Mouse (Mus musculus): ENCODE measurements around the gene Rdh5.

The Rdh5 gene

GRCm38 (mm10) chr10:128904812-128905211 is 17.9 kb downstream of the Rdh5 start:
- DNase-seq (ENCODE audit: low spot score) = no peak

GRCm38 (mm10) chr10:128902409-128902988 is 20.2 kb downstream of the Rdh5 start:
- no peak for DNase-seq (ENCODE audit: low spot score)

GRCm38 (mm10) chr10:128901409-128901808 is 21.3 kb downstream of the Rdh5 start:
- DNase-seq (ENCODE audit: low spot score) = no peak

- no peak for DNase-seq (ENCODE audit: low spot score)
These were observed 22.0 kb downstream of the Rdh5 start, which contains the start of gene Cd63 for GRCm38 (mm10) chr10:128900698-128901097. Gene Cd63, plus strand, starts transcription at chr10:128900989.

GRCm38 (mm10) chr10:128899759-128900490 is 22.8 kb downstream of the Rdh5 start:
- DNase-seq (ENCODE audit: low spot score) = no peak

- no peak for DNase-seq (ENCODE audit: low spot score)
These were observed 25.2 kb downstream of the Rdh5 start for GRCm38 (mm10) chr10:128897501-128897900.

GRCm38 (mm10) chr10:128896807-128897206 is 25.9 kb downstream of the Rdh5 start:
- no peak for DNase-seq (ENCODE audit: low spot score)

- no peak for DNase-seq (ENCODE audit: low spot score)
These were observed 26.6 kb downstream of the Rdh5 start for GRCm38 (mm10) chr10:128895952-128896693.

GRCm38 (mm10) chr10:128895437-128895836 is 27.3 kb downstream of the Rdh5 start:
- peak; percentile 73 for DNase-seq (ENCODE audit: low spot score)

- no peak for DNase-seq (ENCODE audit: low spot score)
These were observed 30.4 kb downstream of the Rdh5 start for GRCm38 (mm10) chr10:128892246-128892645.

- DNase-seq (ENCODE audit: low spot score) = no peak
These were observed 31.2 kb downstream of the Rdh5 start, which contains the start of gene Gdf11 for GRCm38 (mm10) chr10:128891296-128892094. Gene Gdf11, minus strand, starts transcription at chr10:128891718.

- DNase-seq (ENCODE audit: low spot score) = no peak
These were observed 32.0 kb downstream of the Rdh5 start for GRCm38 (mm10) chr10:128890383-128891295.

- DNase-seq (ENCODE audit: low spot score) = no peak
These were observed 32.8 kb downstream of the Rdh5 start for GRCm38 (mm10) chr10:128889846-128890245.

GRCm38 (mm10) chr10:128888941-128889827 is 33.5 kb downstream of the Rdh5 start:
- no peak for DNase-seq (ENCODE audit: low spot score)

GRCm38 (mm10) chr10:128882067-128882466 is 40.6 kb downstream of the Rdh5 start:
- no peak for DNase-seq (ENCODE audit: low spot score)

- no peak for DNase-seq (ENCODE audit: low spot score)
These were observed 43.9 kb downstream of the Rdh5 start for GRCm38 (mm10) chr10:128878811-128879210.

- no peak for DNase-seq (ENCODE audit: low spot score)
These were observed 44.4 kb downstream of the Rdh5 start for GRCm38 (mm10) chr10:128878291-128878690.

- DNase-seq (ENCODE audit: low spot score) = no peak
These were observed 52.3 kb downstream of the Rdh5 start for GRCm38 (mm10) chr10:128870341-128870740.

GRCm38 (mm10) chr10:128866518-128866917 is 56.2 kb downstream of the Rdh5 start:
- DNase-seq (ENCODE audit: low spot score) = no peak

GRCm38 (mm10) chr10:128866042-128866441 is 56.6 kb downstream of the Rdh5 start:
- DNase-seq (ENCODE audit: low spot score) = no peak
